Mouse (Mus musculus): ENCODE data around the gene Apoa5. TPM values are rescaled to one million over a fixed set of nuclear protein-coding genes. Genes with fewer than 3 reads are reported as not detected.

Gene Apoa5
- polyA plus RNA-seq, 1 experiment, result not detected

GRCm38 (mm10) chr9:46241818-46242217 lies 26.6 kb upstream of the Apoa5 start:
- H3K4me1 ChIP-seq (ENCODE audit: control insufficient read depth, insufficient read depth, low read length), result no peaks in the 10 kb centered on the region
- 73% methylated on average over 2 of the region's 2 CpGs for whole genome bisulfite sequencing
- H3K27me3 ChIP-seq (replicated peaks; ENCODE audit: control insufficient read depth, insufficient read depth, low read length), result no peaks in the 10 kb centered on the region
- no peak for DNase-seq
- no peak overlapping the region for H3K4me3 ChIP-seq (ENCODE audit: insufficient read depth, low read depth, low read length)
- H3K36me3 ChIP-seq (ENCODE audit: control insufficient read depth, insufficient read depth, low read length), result no peaks in the 10 kb centered on the region
- H3K27ac ChIP-seq (ENCODE audit: insufficient read depth, low read depth, low read length), result no peak overlapping the region
- no peak for TF ChIP-seq POLR2A (IDR thresholded peaks at IDR 0.05; ENCODE audit: low read depth, low read length)
- TF ChIP-seq CTCF (conservative IDR thresholded peaks at IDR 0.05; ENCODE audit: insufficient read depth, insufficient read length, low read depth, low read length), result no peak

GRCm38 (mm10) chr9:46243122-46243521 lies 25.3 kb upstream of the Apoa5 start:
- no peak overlapping the region for H3K27ac ChIP-seq (ENCODE audit: insufficient read depth, low read depth, low read length)
- no peak for DNase-seq
- WGBS, result 71% methylated on average over 4 of the region's 4 CpGs
- H3K27me3 ChIP-seq (replicated peaks; ENCODE audit: control insufficient read depth, insufficient read depth, low read length), result no peaks in the 10 kb centered on the region
- no peaks in the 10 kb centered on the region for H3K4me1 ChIP-seq (ENCODE audit: control insufficient read depth, insufficient read depth, low read length)
- no peaks in the 10 kb centered on the region for H3K36me3 ChIP-seq (ENCODE audit: control insufficient read depth, insufficient read depth, low read length)
- no peak overlapping the region for H3K4me3 ChIP-seq (ENCODE audit: insufficient read depth, low read depth, low read length)
- no peak for TF ChIP-seq POLR2A (IDR thresholded peaks at IDR 0.05; ENCODE audit: low read depth, low read length)
- TF ChIP-seq CTCF (conservative IDR thresholded peaks at IDR 0.05; ENCODE audit: insufficient read depth, insufficient read length, low read depth, low read length), result no peak

GRCm38 (mm10) chr9:46243584-46243983 lies 24.8 kb upstream of the Apoa5 start:
- Histone ChIP-seq H3K27me3 (replicated peaks; ENCODE audit: control insufficient read depth, insufficient read depth, low read length) (no peaks in the 10 kb centered on the region), H3K27ac (ENCODE audit: insufficient read depth, low read depth, low read length) (no peak overlapping the region), H3K36me3 (ENCODE audit: control insufficient read depth, insufficient read depth, low read length) (no peaks in the 10 kb centered on the region), H3K4me1 (ENCODE audit: control insufficient read depth, insufficient read depth, low read length) (no peaks in the 10 kb centered on the region), H3K4me3 (ENCODE audit: insufficient read depth, low read depth, low read length) (no peak overlapping the region)
- TF ChIP-seq POLR2A (IDR thresholded peaks at IDR 0.05; ENCODE audit: low read depth, low read length) (no peak), CTCF (conservative IDR thresholded peaks at IDR 0.05; ENCODE audit: insufficient read depth, insufficient read length, low read depth, low read length) (no peak)
- DNase-seq, result no peak
- 65% methylated on average over 8 of the region's 8 CpGs for WGBS

- Histone ChIP-seq H3K4me3 (ENCODE audit: insufficient read depth, low read depth, low read length) (no peak overlapping the region), H3K4me1 (ENCODE audit: control insufficient read depth, insufficient read depth, low read length) (no peaks in the 10 kb centered on the region), H3K27ac (ENCODE audit: insufficient read depth, low read depth, low read length) (no peak overlapping the region), H3K27me3 (replicated peaks; ENCODE audit: control insufficient read depth, insufficient read depth, low read length) (no peaks in the 10 kb centered on the region), H3K36me3 (ENCODE audit: control insufficient read depth, insufficient read depth, low read length) (no peaks in the 10 kb centered on the region)
- peak; percentile 76 for DNase-seq
- WGBS, result 26% methylated on average over 11 of the region's 11 CpGs
- TF ChIP-seq CTCF (conservative IDR thresholded peaks at IDR 0.05; ENCODE audit: insufficient read depth, insufficient read length, low read depth, low read length) (peak; percentile 95), POLR2A (IDR thresholded peaks at IDR 0.05; ENCODE audit: low read depth, low read length) (no peak)
Measured at GRCm38 (mm10) chr9:46246752-46247324, 21.6 kb upstream of the Apoa5 start.

GRCm38 (mm10) chr9:46256177-46256576 lies 12.3 kb upstream of the Apoa5 start:
- Histone ChIP-seq H3K27ac (ENCODE audit: insufficient read depth, low read depth, low read length) (no peak overlapping the region), H3K36me3 (ENCODE audit: control insufficient read depth, insufficient read depth, low read length) (no peaks in the 10 kb centered on the region), H3K4me3 (ENCODE audit: insufficient read depth, low read depth, low read length) (no peak overlapping the region), H3K4me1 (ENCODE audit: control insufficient read depth, insufficient read depth, low read length) (no peaks in the 10 kb centered on the region), H3K27me3 (replicated peaks; ENCODE audit: control insufficient read depth, insufficient read depth, low read length) (no peaks in the 10 kb centered on the region)
- TF ChIP-seq CTCF (conservative IDR thresholded peaks at IDR 0.05; ENCODE audit: insufficient read depth, insufficient read length, low read depth, low read length) (no peak), POLR2A (IDR thresholded peaks at IDR 0.05; ENCODE audit: low read depth, low read length) (no peak)
- 89% methylated on average over 7 of the region's 7 CpGs for WGBS
- DNase-seq, result peak; percentile 20

- Histone ChIP-seq H3K27me3 (replicated peaks; ENCODE audit: control insufficient read depth, insufficient read depth, low read length) (no peaks in the 10 kb centered on the region), H3K27ac (ENCODE audit: insufficient read depth, low read depth, low read length) (no peak overlapping the region), H3K36me3 (ENCODE audit: control insufficient read depth, insufficient read depth, low read length) (no peaks in the 10 kb centered on the region), H3K4me3 (ENCODE audit: insufficient read depth, low read depth, low read length) (no peak overlapping the region), H3K4me1 (ENCODE audit: control insufficient read depth, insufficient read depth, low read length) (no peaks in the 10 kb centered on the region)
- DNase-seq, result no peak
- WGBS, result 82% methylated on average over 10 of the region's 10 CpGs
- no peak for TF ChIP-seq POLR2A (IDR thresholded peaks at IDR 0.05; ENCODE audit: low read depth, low read length)
- no peak for TF ChIP-seq CTCF (conservative IDR thresholded peaks at IDR 0.05; ENCODE audit: insufficient read depth, insufficient read length, low read depth, low read length)
Measured at GRCm38 (mm10) chr9:46256658-46257385, 11.6 kb upstream of the Apoa5 start.

- DNase-seq, result peak; percentile 13
- H3K36me3 ChIP-seq (ENCODE audit: control insufficient read depth, insufficient read depth, low read length), result no peaks in the 10 kb centered on the region
- H3K27me3 ChIP-seq (replicated peaks; ENCODE audit: control insufficient read depth, insufficient read depth, low read length), result no peaks in the 10 kb centered on the region
- TF ChIP-seq POLR2A (IDR thresholded peaks at IDR 0.05; ENCODE audit: low read depth, low read length) (no peak), CTCF (conservative IDR thresholded peaks at IDR 0.05; ENCODE audit: insufficient read depth, insufficient read length, low read depth, low read length) (no peak)
- 87% methylated on average over 3 of the region's 3 CpGs for WGBS
- H3K4me1 ChIP-seq (ENCODE audit: control insufficient read depth, insufficient read depth, low read length), result no peaks in the 10 kb centered on the region
- no peak overlapping the region for H3K27ac ChIP-seq (ENCODE audit: insufficient read depth, low read depth, low read length)
- H3K4me3 ChIP-seq (ENCODE audit: insufficient read depth, low read depth, low read length), result no peak overlapping the region
Measured at GRCm38 (mm10) chr9:46257546-46257945, 10.9 kb upstream of the Apoa5 start.
